Mouse (Mus musculus) intestine, embryonic 16.5 days (tissue): ENCODE data around the gene Tmf1. TPM values are rescaled to one million over a fixed set of nuclear protein-coding genes. Genes with fewer than 3 reads are reported as not detected.

ENCODE experiments used
- ATAC-seq: fragments of 200-750 bp; cut with Nextera tagmentation; 2 replicates; pipeline ENCODE4 v1.8.0; 2017; ENCODE audit warnings: moderate TSS enrichment, moderate library complexity
- H3K27ac ChIP-seq: fragments of 300-500 bp; sonication (generic); 2 replicates; pipeline ENCODE4 v1.5.1; 2014; ENCODE audit warnings: mild to moderate bottlenecking, low read length
- H3K27me3 ChIP-seq: fragments of 300-500 bp; sonication (generic); replicated peaks from 2 replicates; pipeline ENCODE4 v1.6.1; 2014; ENCODE audit warnings: low read length, control low read depth, mixed read lengths; ENCODE audit not compliant: control insufficient read depth, insufficient read depth
- H3K36me3 ChIP-seq: fragments of 300-500 bp; sonication (generic); 2 replicates; pipeline ENCODE4 v1.6.1; 2014; ENCODE audit warnings: low read length, control low read depth; ENCODE audit not compliant: control insufficient read depth, insufficient read depth
- H3K4me1 ChIP-seq: fragments of 300-500 bp; sonication (generic); 2 replicates; pipeline ENCODE4 v1.6.1; 2014; ENCODE audit warnings: low read length, control low read depth, mixed read lengths; ENCODE audit not compliant: control insufficient read depth, insufficient read depth
- H3K4me2 ChIP-seq: fragments of 300-500 bp; sonication (generic); 2 replicates; pipeline ENCODE4 v1.6.1; 2014; ENCODE audit warnings: low read depth, low read length, control low read depth
- H3K4me3 ChIP-seq: fragments of 300-500 bp; sonication (generic); 2 replicates; pipeline ENCODE4 v1.5.1; 2014; ENCODE audit warnings: mild to moderate bottlenecking, low read length
- H3K9ac ChIP-seq: fragments of 300-500 bp; sonication (generic); 2 replicates; pipeline ENCODE4 v1.6.1; 2014; ENCODE audit warnings: low read depth, low read length
- H3K9me3 ChIP-seq: fragments of 300-500 bp; sonication (generic); 2 replicates; pipeline ENCODE4 v1.6.1; 2016; ENCODE audit warnings: low read length, control low read depth; ENCODE audit not compliant: control insufficient read depth
- WGBS: fragments of 180-500 bp; shearing (Covaris S2); extraction: QIAGEN DNeasy Blood & Tissue Kit; methylation state at CpG from one replicate; pipeline ENCODE4 v1.1.7; 2014; 5-methylcytosine and 5-hydroxymethylcytosine counted together
- polyA plus RNA-seq: library from polyadenylated mRNA; unstranded; fragments of >200 nt; fragmentation: Nextera tagmentation; extraction: Ambion mirVana; gene quantifications from 2 replicates; pipeline ENCODE4 v1.2.1, GENCODE M21; 2015

Tmf1 gene
- polyA plus RNA-seq, 1 experiment from 2014 or later = 23.3 TPM

GRCm38 (mm10) chr6:97220672-97221071, 41.8 kb upstream of the Tmf1 start:
- WGBS = 84% methylated on average over 2 of the region's 5 CpGs
- no peak for ATAC-seq

DNA sequence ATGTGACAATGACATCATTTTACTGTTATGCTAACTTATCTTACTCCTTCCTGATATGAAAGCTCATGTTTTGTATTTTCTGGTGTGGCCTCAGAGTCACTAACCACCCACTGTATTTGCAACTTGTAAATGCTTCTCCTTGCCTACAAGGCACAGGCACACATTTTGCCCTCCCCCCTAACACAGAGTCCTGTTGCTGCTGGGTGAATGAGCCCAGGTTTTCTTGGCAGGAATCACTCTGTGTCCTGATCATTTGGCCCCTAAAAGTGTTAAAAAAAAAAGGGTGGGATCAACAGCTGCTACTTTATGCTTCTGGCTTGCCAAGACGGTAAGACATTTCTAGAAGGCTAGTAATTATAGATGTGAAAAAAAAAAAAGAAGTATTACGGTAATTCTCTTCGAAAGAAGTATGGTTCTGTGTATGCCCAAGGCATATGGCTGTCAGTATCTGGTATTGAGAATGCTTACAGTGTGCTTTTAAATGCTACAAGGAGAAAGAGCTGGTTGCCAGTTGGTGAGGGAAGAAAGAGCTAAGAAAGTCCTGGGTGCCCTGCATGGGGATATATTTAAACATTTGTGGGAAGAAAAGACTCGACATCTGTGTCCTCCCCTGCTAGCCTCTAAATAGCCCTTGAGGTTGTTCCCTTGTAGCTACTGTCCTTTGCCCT, 37.4 kb upstream of the Tmf1 start:
- Histone ChIP-seq H3K4me2 (no peak overlapping the region), H3K36me3 (no peaks in the 10 kb centered on the region), H3K27me3 (no peaks in the 10 kb centered on the region), H3K4me3 (no peak overlapping the region), H3K9me3 (no peaks in the 10 kb centered on the region), H3K4me1 (peaks cover 5% of the 10 kb centered on the region; the same call in 1 of the 2 replicates), H3K9ac (no peak overlapping the region), H3K27ac (no peak overlapping the region)
- no peak for ATAC-seq
- 78% methylated on average over 4 of the region's 4 CpGs for WGBS

More at GRCm38 (mm10) chr6:97220672-97221071, 41.8 kb upstream of the Tmf1 start:
- H3K4me3 ChIP-seq = no peak overlapping the region
- H3K9ac ChIP-seq = no peak overlapping the region
- H3K4me2 ChIP-seq = no peak overlapping the region
- no peaks in the 10 kb centered on the region for H3K36me3 ChIP-seq
- H3K4me1 ChIP-seq = peaks cover 8% of the 10 kb centered on the region
- no peak overlapping the region for H3K27ac ChIP-seq
- no peaks in the 10 kb centered on the region for H3K9me3 ChIP-seq
- no peaks in the 10 kb centered on the region for H3K27me3 ChIP-seq

DNA sequence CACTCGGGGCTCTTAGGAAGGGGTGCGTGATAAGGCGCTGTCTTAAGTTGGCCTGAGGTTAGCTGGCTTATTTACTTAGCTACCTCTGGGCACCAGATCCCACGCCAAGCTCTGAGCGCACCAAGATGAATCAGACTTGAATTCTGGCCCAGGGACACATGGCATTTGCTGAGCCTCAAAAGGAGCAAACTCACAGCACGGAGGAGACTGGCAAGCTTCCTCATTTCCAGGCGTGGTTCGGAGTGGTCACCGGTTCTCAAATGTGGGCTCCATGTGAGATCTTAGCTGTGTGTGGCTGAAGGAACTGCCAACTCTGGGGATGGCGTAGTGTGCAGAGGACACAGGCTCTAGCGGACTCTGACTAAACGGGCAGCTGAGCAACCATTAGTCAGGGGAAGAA, 33.1 kb upstream of the Tmf1 start:
- Histone ChIP-seq H3K4me3 (peak overlapping the region; percentile 75), H3K4me1 (peaks cover 5% of the 10 kb centered on the region; the same call in 1 of the 2 replicates), H3K36me3 (no peaks in the 10 kb centered on the region), H3K4me2 (peak overlapping the region; percentile 76), H3K9ac (peak overlapping the region; percentile 53), H3K27ac (no peak overlapping the region), H3K27me3 (no peaks in the 10 kb centered on the region), H3K9me3 (no peaks in the 10 kb centered on the region)
- ATAC-seq = no peak
- WGBS = 67% methylated on average over 12 of the region's 12 CpGs

DNA sequence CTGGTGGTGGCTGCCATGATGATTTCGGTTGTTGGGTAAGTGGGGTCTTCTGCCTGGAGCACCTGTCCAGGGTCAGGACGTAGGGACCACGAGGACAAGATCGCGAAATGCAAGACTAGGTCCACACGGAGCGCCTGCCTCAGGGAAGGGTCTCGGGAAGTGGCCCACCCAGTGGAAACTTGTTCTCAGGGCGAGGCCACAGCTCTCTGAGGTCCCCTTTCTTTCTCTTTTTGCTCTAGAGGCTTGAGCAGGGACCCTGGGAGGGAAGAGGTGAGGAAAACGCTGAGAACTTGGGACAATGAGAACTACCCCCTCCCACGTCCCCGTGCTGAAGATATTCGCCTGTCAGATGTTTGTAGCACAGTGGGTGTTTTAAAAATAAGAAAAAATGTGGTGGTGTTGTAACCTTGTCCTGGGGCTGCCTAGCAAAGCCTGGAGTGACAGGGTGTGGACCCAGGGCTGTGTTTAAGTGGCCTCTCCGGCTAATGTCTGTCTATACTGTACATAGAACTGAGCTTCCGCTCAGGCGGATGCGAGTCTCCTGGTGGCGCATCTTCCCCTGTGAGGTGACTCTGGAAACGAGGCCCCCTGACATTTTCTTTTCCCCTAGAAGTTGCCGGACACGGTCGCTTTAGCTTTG, 32.2 kb upstream of the Tmf1 start:
- WGBS = 2% methylated on average over 22 of the region's 22 CpGs
- peak; percentile 80 for ATAC-seq

GRCm38 (mm10) chr6:97210191-97210961, 31.5 kb upstream of the Tmf1 start, which contains the start of gene Arl6ip5:
Gene Arl6ip5 (plus strand): TSS chr6:97210689.
- Histone ChIP-seq H3K4me1 (peaks cover 5% of the 10 kb centered on the region; the same call in 1 of the 2 replicates), H3K9me3 (no peaks in the 10 kb centered on the region), H3K4me2 (peak within 1 kb of the TSS; percentile 76), H3K27ac (peak within 1 kb of the TSS; percentile 80), H3K9ac (peak within 1 kb of the TSS; percentile 85), H3K36me3 (no peaks in the 10 kb centered on the region), H3K4me3 (peak within 1 kb of the TSS; percentile 75), H3K27me3 (no peaks in the 10 kb centered on the region)
- WGBS = 9% methylated on average over 32 of the region's 32 CpGs
- ATAC-seq = peak; percentile 75

More for the DNA sequence above, 32.2 kb upstream of the Tmf1 start:
- Histone ChIP-seq H3K36me3 (no peaks in the 10 kb centered on the region), H3K27ac (peak overlapping the region; percentile 80), H3K9me3 (no peaks in the 10 kb centered on the region), H3K4me2 (peak overlapping the region; percentile 76), H3K4me3 (peak overlapping the region; percentile 75), H3K27me3 (no peaks in the 10 kb centered on the region), H3K9ac (peak overlapping the region; percentile 85), H3K4me1 (peaks cover 5% of the 10 kb centered on the region; the same call in 1 of the 2 replicates)

- Histone ChIP-seq H3K4me3 (no peak overlapping the region), H3K27ac (0 out of 2 replicates have a peak overlapping the region, but pooled peaks have one; percentile 15), H3K4me2 (no peak overlapping the region), H3K9me3 (no peaks in the 10 kb centered on the region), H3K4me1 (peaks cover 5% of the 10 kb centered on the region; the same call in 1 of the 2 replicates), H3K36me3 (no peaks in the 10 kb centered on the region), H3K9ac (no peak overlapping the region), H3K27me3 (no peaks in the 10 kb centered on the region)
- WGBS = 91% methylated on average over 4 of the region's 4 CpGs
- ATAC-seq = no peak
Measured at GRCm38 (mm10) chr6:97209751-97210150, 30.8 kb upstream of the Tmf1 start.

DNA sequence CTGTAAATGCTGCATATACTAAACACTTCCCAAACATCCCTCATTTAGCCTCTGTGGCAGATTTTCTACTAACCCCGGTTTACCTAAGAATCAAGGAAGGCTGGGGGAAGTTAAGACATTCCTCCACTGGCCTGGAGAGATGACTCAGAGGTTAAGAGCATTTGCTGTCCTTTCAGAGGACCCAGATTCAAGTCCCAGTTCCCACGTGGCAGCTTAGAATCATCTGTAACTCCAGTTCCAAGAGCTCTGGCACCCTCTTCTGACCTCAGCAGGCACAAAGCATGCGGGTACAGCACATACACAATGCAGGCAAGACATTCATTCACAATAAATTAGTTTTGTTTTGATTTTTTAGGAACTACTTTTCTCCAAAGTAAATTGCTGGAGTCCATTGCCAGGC, 30.3 kb upstream of the Tmf1 start:
- 50% methylated on average over 3 of the region's 3 CpGs for WGBS

DNA sequence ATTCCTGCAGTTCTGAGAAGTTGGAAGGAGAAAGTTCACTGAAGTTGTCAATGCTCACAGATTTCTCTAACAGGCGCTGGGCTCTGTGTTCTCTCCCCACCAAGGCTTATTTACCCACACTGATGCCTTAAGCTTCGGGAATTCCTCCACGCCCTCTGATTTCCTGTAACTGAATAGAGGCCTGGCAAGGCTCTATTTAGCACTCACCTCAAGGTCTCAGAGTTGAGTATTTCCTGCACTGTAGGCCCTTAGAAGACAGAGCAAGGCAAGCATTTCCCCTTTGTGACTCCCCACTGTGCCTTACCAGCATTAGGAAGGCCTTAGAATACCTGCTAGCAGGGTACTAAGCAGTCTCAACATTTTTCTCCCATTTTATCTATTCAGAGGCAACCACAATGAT, 29.5 kb upstream of the Tmf1 start:
- H3K9me3 ChIP-seq = no peaks in the 10 kb centered on the region
- 37% methylated on average over 3 of the region's 3 CpGs for WGBS
- no peak overlapping the region for H3K4me2 ChIP-seq
- no peaks in the 10 kb centered on the region for H3K36me3 ChIP-seq
- peaks cover 12% of the 10 kb centered on the region for H3K4me1 ChIP-seq
- no peak for ATAC-seq
- H3K27me3 ChIP-seq = no peaks in the 10 kb centered on the region
- H3K4me3 ChIP-seq = no peak overlapping the region
- H3K27ac ChIP-seq = no peak overlapping the region
- no peak overlapping the region for H3K9ac ChIP-seq

More for the DNA sequence above, 30.3 kb upstream of the Tmf1 start:
- no peaks in the 10 kb centered on the region for H3K36me3 ChIP-seq
- H3K9ac ChIP-seq = no peak overlapping the region
- no peak overlapping the region for H3K4me2 ChIP-seq
- no peak for ATAC-seq
- H3K27ac ChIP-seq = no peak overlapping the region
- H3K9me3 ChIP-seq = no peaks in the 10 kb centered on the region
- no peaks in the 10 kb centered on the region for H3K27me3 ChIP-seq
- no peak overlapping the region for H3K4me3 ChIP-seq
- H3K4me1 ChIP-seq = peaks cover 7% of the 10 kb centered on the region; the same call in 1 of the 2 replicates

DNA sequence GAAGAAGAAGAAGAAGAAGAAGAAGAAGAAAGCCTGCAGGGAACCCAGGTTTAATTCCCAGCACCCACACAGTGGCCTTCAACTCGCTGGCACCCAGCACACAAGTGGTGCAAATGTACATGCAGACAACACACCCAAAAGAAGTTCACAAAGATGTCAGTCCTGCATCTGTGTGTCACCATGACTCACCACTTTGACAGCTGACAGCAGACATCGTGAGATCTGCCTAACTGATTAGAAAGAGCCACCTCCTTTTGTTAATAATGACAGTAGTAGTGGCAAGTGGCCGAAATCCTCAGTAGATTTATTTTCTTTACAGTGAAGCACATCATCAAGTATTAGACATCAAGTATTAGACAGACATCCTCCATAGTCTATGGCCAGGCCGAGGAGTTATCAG, 28.2 kb upstream of the Tmf1 start:
- H3K4me2 ChIP-seq = no peak overlapping the region
- WGBS = 71% methylated on average over 4 of the region's 4 CpGs
- no peak overlapping the region for H3K4me3 ChIP-seq
- no peaks in the 10 kb centered on the region for H3K9me3 ChIP-seq
- H3K36me3 ChIP-seq = no peaks in the 10 kb centered on the region
- no peak overlapping the region for H3K9ac ChIP-seq
- no peaks in the 10 kb centered on the region for H3K27me3 ChIP-seq
- no peak overlapping the region for H3K27ac ChIP-seq
- no peak for ATAC-seq
- H3K4me1 ChIP-seq = peaks cover 13% of the 10 kb centered on the region
